Mouse (Mus musculus): ENCODE results near the gene Rpl36. TPM values are rescaled to one million over a fixed set of nuclear protein-coding genes. Genes with fewer than 3 reads are reported as not detected.

Gene Rpl36
- polyA plus RNA-seq, 1 experiment from 2014 or later: 1,280 TPM

- no peaks in the 10 kb centered on the region for H3K4me1 ChIP-seq (replicated peaks; ENCODE audit: control insufficient read depth, insufficient read depth, low read length)
- H3K36me3 ChIP-seq (ENCODE audit: control insufficient read depth, insufficient read depth, low read length): no peaks in the 10 kb centered on the region
- ATAC-seq (replicated peaks; ENCODE audit: low FRiP score) (no peak), DNase-seq (ENCODE audit: low spot score) (no peak)
- no peak overlapping the region for H3K27ac ChIP-seq (ENCODE audit: low read depth, low read length)
- WGBS: 84% methylated on average over 2 of the region's 2 CpGs
- H3K27me3 ChIP-seq (ENCODE audit: control insufficient read depth, insufficient read depth, low read length): no peaks in the 10 kb centered on the region
- no peaks in the 10 kb centered on the region for H3K9me3 ChIP-seq (ENCODE audit: control insufficient read depth, low read length)
- no peak overlapping the region for H3K4me3 ChIP-seq (ENCODE audit: low read depth, low read length)
- H3K9ac ChIP-seq (ENCODE audit: low read length): no peak overlapping the region
- H3K4me2 ChIP-seq (ENCODE audit: low read depth, low read length, severe bottlenecking): no peak overlapping the region
Measured at GRCm38 (mm10) chr17:56654771-56655170, 41.6 kb downstream of the Rpl36 start.

- Histone ChIP-seq H3K9me3 (ENCODE audit: control insufficient read depth, low read length) (no peaks in the 10 kb centered on the region), H3K4me1 (replicated peaks; ENCODE audit: control insufficient read depth, insufficient read depth, low read length) (no peaks in the 10 kb centered on the region), H3K4me2 (ENCODE audit: low read depth, low read length, severe bottlenecking) (no peak overlapping the region), H3K27ac (ENCODE audit: low read depth, low read length) (no peak overlapping the region), H3K27me3 (ENCODE audit: control insufficient read depth, insufficient read depth, low read length) (no peaks in the 10 kb centered on the region), H3K4me3 (ENCODE audit: low read depth, low read length) (no peak overlapping the region), H3K36me3 (ENCODE audit: control insufficient read depth, insufficient read depth, low read length) (no peaks in the 10 kb centered on the region), H3K9ac (ENCODE audit: low read length) (no peak overlapping the region)
- WGBS: 87% methylated on average over 3 of the region's 3 CpGs
- no peak for DNase-seq (ENCODE audit: low spot score)
- ATAC-seq (replicated peaks; ENCODE audit: low FRiP score): no peak
Measured at GRCm38 (mm10) chr17:56655311-56655710, 42.1 kb downstream of the Rpl36 start.

GRCm38 (mm10) chr17:56656171-56656570, 43.0 kb downstream of the Rpl36 start:
- H3K27me3 ChIP-seq (ENCODE audit: control insufficient read depth, insufficient read depth, low read length): no peaks in the 10 kb centered on the region
- H3K4me1 ChIP-seq (replicated peaks; ENCODE audit: control insufficient read depth, insufficient read depth, low read length): no peaks in the 10 kb centered on the region
- H3K36me3 ChIP-seq (ENCODE audit: control insufficient read depth, insufficient read depth, low read length): no peaks in the 10 kb centered on the region
- DNase-seq (ENCODE audit: low spot score) (no peak), ATAC-seq (replicated peaks; ENCODE audit: low FRiP score) (no peak)
- no peak overlapping the region for H3K4me3 ChIP-seq (ENCODE audit: low read depth, low read length)
- no peaks in the 10 kb centered on the region for H3K9me3 ChIP-seq (ENCODE audit: control insufficient read depth, low read length)
- WGBS: 86% methylated on average over 6 of the region's 6 CpGs
- no peak overlapping the region for H3K27ac ChIP-seq (ENCODE audit: low read depth, low read length)
- no peak overlapping the region for H3K4me2 ChIP-seq (ENCODE audit: low read depth, low read length, severe bottlenecking)
- no peak overlapping the region for H3K9ac ChIP-seq (ENCODE audit: low read length)

GRCm38 (mm10) chr17:56663659-56664058, 50.4 kb downstream of the Rpl36 start:
- Histone ChIP-seq H3K4me3 (ENCODE audit: low read depth, low read length) (no peak overlapping the region), H3K36me3 (ENCODE audit: control insufficient read depth, insufficient read depth, low read length) (no peaks in the 10 kb centered on the region), H3K4me2 (ENCODE audit: low read depth, low read length, severe bottlenecking) (peak overlapping the region; percentile 37), H3K27me3 (ENCODE audit: control insufficient read depth, insufficient read depth, low read length) (no peaks in the 10 kb centered on the region), H3K4me1 (replicated peaks; ENCODE audit: control insufficient read depth, insufficient read depth, low read length) (peaks cover 10% of the 10 kb centered on the region; the same call in 1 of the 2 replicates), H3K9ac (ENCODE audit: low read length) (peak overlapping the region; percentile 37; the same call in 1 of the 2 replicates), H3K27ac (ENCODE audit: low read depth, low read length) (no peak overlapping the region), H3K9me3 (ENCODE audit: control insufficient read depth, low read length) (no peaks in the 10 kb centered on the region)
- 57% methylated on average over 3 of the region's 3 CpGs for WGBS
- ATAC-seq (replicated peaks; ENCODE audit: low FRiP score) (no peak), DNase-seq (ENCODE audit: low spot score) (no peak)

Other genes with a start within 250 kb of the Rpl36 start
- 210 and 218 TPM in 2 replicates for gene Ptprs, start 136.9 kb upstream of the Rpl36 start, polyA plus RNA-seq (2014; fragmentation: Nextera tagmentation; extraction: Ambion mirVana)
- gene Znrf4, start 101.0 kb upstream of the Rpl36 start, polyA plus RNA-seq (2014; fragmentation: Nextera tagmentation; extraction: Ambion mirVana): not detected in 2 replicates
- 1.1 and 1.3 TPM in 2 replicates for gene Gm20219, start 59.0 kb upstream of the Rpl36 start, polyA plus RNA-seq (2014; fragmentation: Nextera tagmentation; extraction: Ambion mirVana)
- 74.7 and 75.0 TPM in 2 replicates for gene Safb2, start 28.8 kb upstream of the Rpl36 start, polyA plus RNA-seq (2014; fragmentation: Nextera tagmentation; extraction: Ambion mirVana)
- 145 and 154 TPM in 2 replicates for gene Safb, start 28.6 kb upstream of the Rpl36 start, polyA plus RNA-seq (2014; fragmentation: Nextera tagmentation; extraction: Ambion mirVana)
- 171 and 183 TPM in 2 replicates for gene 2410015M20Rik, start 3.6 kb upstream of the Rpl36 start, polyA plus RNA-seq (2014; fragmentation: Nextera tagmentation; extraction: Ambion mirVana)
- gene Lonp1, start 13.5 kb downstream of the Rpl36 start, polyA plus RNA-seq (2014; fragmentation: Nextera tagmentation; extraction: Ambion mirVana): 66.6 and 68.8 TPM in 2 replicates
- gene Catsperd, start 14.7 kb downstream of the Rpl36 start, polyA plus RNA-seq (2014; fragmentation: Nextera tagmentation; extraction: Ambion mirVana): 0.51 TPM in 2 replicates
- 132 and 139 TPM in 2 replicates for gene Ranbp3, start 59.9 kb downstream of the Rpl36 start, polyA plus RNA-seq (2014; fragmentation: Nextera tagmentation; extraction: Ambion mirVana)
- gene Ndufa11, start 104.4 kb downstream of the Rpl36 start, polyA plus RNA-seq (2014; fragmentation: Nextera tagmentation; extraction: Ambion mirVana): 292 and 332 TPM in 2 replicates
- 14.1 and 21.4 TPM in 2 replicates for gene Vmac, start 104.6 kb downstream of the Rpl36 start, polyA plus RNA-seq (2014; fragmentation: Nextera tagmentation; extraction: Ambion mirVana)
- 5.0 and 5.5 TPM in 2 replicates for gene Nrtn, start 144.1 kb downstream of the Rpl36 start, polyA plus RNA-seq (2014; fragmentation: Nextera tagmentation; extraction: Ambion mirVana)
- 40.4 and 43.1 TPM in 2 replicates for gene Dus3l, start 151.3 kb downstream of the Rpl36 start, polyA plus RNA-seq (2014; fragmentation: Nextera tagmentation; extraction: Ambion mirVana)
- 1.3 and 1.8 TPM in 2 replicates for gene Prr22, start 156.8 kb downstream of the Rpl36 start, polyA plus RNA-seq (2014; fragmentation: Nextera tagmentation; extraction: Ambion mirVana)
- gene Rfx2, start 217.6 kb downstream of the Rpl36 start, polyA plus RNA-seq (2014; fragmentation: Nextera tagmentation; extraction: Ambion mirVana): 10.9 and 11.1 TPM in 2 replicates